Mouse (Mus musculus) hindbrain, postnatal 0 days (tissue): Measurements from ENCODE around the gene Ccr9. TPM values are rescaled to one million over a fixed set of nuclear protein-coding genes. Genes with fewer than 3 reads are reported as not detected.
"Not testable (repeated sequence)": the region's sequence is repeated elsewhere in the genome, so short reads cannot be mapped to it uniquely, and the experiment has no call there.

Experiments
- ATAC-seq: fragments of 200-750 bp; cut with Nextera tagmentation; 2 replicates; pipeline ENCODE4 v1.8.0; 2017; ENCODE audit warnings: mild to moderate bottlenecking, moderate TSS enrichment, moderate library complexity
- DNase-seq: peaks from one replicate; pipeline ENCODE4 v3.0.0-alpha.2; 2015; ENCODE audit warnings: low spot score
- H3K27ac ChIP-seq: fragments of 300-500 bp; sonication (generic); 2 replicates; pipeline ENCODE4 v1.5.1; 2014; ENCODE audit warnings: mild to moderate bottlenecking
- H3K27me3 ChIP-seq: fragments of 300-500 bp; sonication (generic); 2 replicates; pipeline ENCODE4 v1.6.1; 2014; ENCODE audit warnings: low read length, mixed read lengths; ENCODE audit not compliant: insufficient read depth
- H3K36me3 ChIP-seq: fragments of 300-500 bp; sonication (generic); 2 replicates; pipeline ENCODE4 v1.6.1; 2014; ENCODE audit warnings: low read length, mixed read lengths; ENCODE audit not compliant: insufficient read depth
- H3K4me1 ChIP-seq: fragments of 300-500 bp; sonication (generic); 2 replicates; pipeline ENCODE4 v1.6.1; 2014; ENCODE audit warnings: antibody characterized with exemption, low read length, mixed read lengths; ENCODE audit not compliant: insufficient read depth
- H3K4me2 ChIP-seq: fragments of 300-500 bp; sonication (generic); 2 replicates; pipeline ENCODE4 v1.6.1; 2014; ENCODE audit warnings: low read depth, mild to moderate bottlenecking, low read length, moderate library complexity, mixed read lengths
- H3K4me3 ChIP-seq: fragments of 300-500 bp; sonication (generic); 2 replicates; pipeline ENCODE4 v1.5.1; 2014; ENCODE audit warnings: low read length
- H3K9ac ChIP-seq: fragments of 300-500 bp; sonication (generic); replicated peaks from 2 replicates; pipeline ENCODE4 v1.6.1; 2014; ENCODE audit warnings: mild to moderate bottlenecking, low read length, moderate library complexity, mixed read lengths
- H3K9me3 ChIP-seq: fragments of 300-500 bp; sonication (generic); 2 replicates; pipeline ENCODE4 v1.6.1; 2016; ENCODE audit warnings: low read length, mixed read lengths
- CTCF ChIP-seq: IDR thresholded peaks from 2 replicates; pipeline ENCODE4 v1.5.1; 2016; ENCODE audit warnings: antibody characterized with exemption, control low read depth, low read depth
- WGBS: fragments of 180-500 bp; shearing (Covaris S2); extraction: QIAGEN DNeasy Blood & Tissue Kit; methylation state at CpG from one replicate; pipeline ENCODE4 v1.1.7; 2014; 5-methylcytosine and 5-hydroxymethylcytosine counted together
- polyA plus RNA-seq: library from polyadenylated mRNA; unstranded; fragments of >200 nt; fragmentation: Nextera tagmentation; extraction: Ambion mirVana; gene quantifications from 2 replicates; pipeline ENCODE4 v1.2.1, GENCODE M21; 2015
- total RNA-seq: library from RNA; depleted of rRNA; stranded (reverse); fragments of >200 nt; gene quantifications from 2 replicates; pipeline ENCODE4 v1.2.3, GENCODE M21; 2014

The Ccr9 gene
- total and polyA plus RNA-seq, 2 experiments from 2014 or later: 0.10 to 0.55 TPM

- DNase-seq (no peak), ATAC-seq (no peak)
- no peaks in the 10 kb centered on the region for H3K27me3 ChIP-seq
- no peak overlapping the region for H3K4me2 ChIP-seq
- no peaks in the 10 kb centered on the region for H3K9me3 ChIP-seq
- no peaks in the 10 kb centered on the region for H3K4me1 ChIP-seq
- no peak overlapping the region for H3K4me3 ChIP-seq
- H3K27ac ChIP-seq: no peak overlapping the region
- 86% methylated on average over 3 of the region's 3 CpGs for WGBS
- no peaks in the 10 kb centered on the region for H3K36me3 ChIP-seq
- H3K9ac ChIP-seq: no peak overlapping the region
- TF ChIP-seq CTCF: no peak
Observed at GRCm38 (mm10) chr9:123760806-123761205, 82.6 kb downstream of the Ccr9 start.

GRCm38 (mm10) chr9:123762886-123763285 lies 84.6 kb downstream of the Ccr9 start:
- DNase-seq: no peak
- H3K27ac ChIP-seq: no peak overlapping the region
- no peaks in the 10 kb centered on the region for H3K36me3 ChIP-seq
- no peak for TF ChIP-seq CTCF
- H3K4me2 ChIP-seq: no peak overlapping the region
- H3K9ac ChIP-seq: no peak overlapping the region
- 91% methylated on average over 4 of the region's 4 CpGs for WGBS
- no peaks in the 10 kb centered on the region for H3K27me3 ChIP-seq
- no peaks in the 10 kb centered on the region for H3K4me1 ChIP-seq
- H3K4me3 ChIP-seq: no peak overlapping the region
- no peaks in the 10 kb centered on the region for H3K9me3 ChIP-seq
- ATAC-seq: no peak

GRCm38 (mm10) chr9:123763771-123764170 lies 85.5 kb downstream of the Ccr9 start:
- no peaks in the 10 kb centered on the region for H3K9me3 ChIP-seq
- ATAC-seq (no peak), DNase-seq (no peak)
- no peak overlapping the region for H3K4me3 ChIP-seq
- TF ChIP-seq CTCF: no peak
- WGBS: 87% methylated on average over 3 of the region's 3 CpGs
- H3K36me3 ChIP-seq: no peaks in the 10 kb centered on the region
- no peak overlapping the region for H3K9ac ChIP-seq
- no peaks in the 10 kb centered on the region for H3K4me1 ChIP-seq
- no peak overlapping the region for H3K27ac ChIP-seq
- H3K27me3 ChIP-seq: no peaks in the 10 kb centered on the region
- H3K4me2 ChIP-seq: no peak overlapping the region

GRCm38 (mm10) chr9:123766996-123767395 lies 88.8 kb downstream of the Ccr9 start:
- TF ChIP-seq CTCF: no peak
- H3K4me1 ChIP-seq: no peaks in the 10 kb centered on the region
- H3K27me3 ChIP-seq: no peaks in the 10 kb centered on the region
- 91% methylated on average over 3 of the region's 3 CpGs for WGBS
- no peak overlapping the region for H3K27ac ChIP-seq
- H3K4me3 ChIP-seq: no peak overlapping the region
- H3K4me2 ChIP-seq: no peak overlapping the region
- no peak overlapping the region for H3K9ac ChIP-seq
- no peaks in the 10 kb centered on the region for H3K9me3 ChIP-seq
- no peak for DNase-seq
- H3K36me3 ChIP-seq: no peaks in the 10 kb centered on the region
- ATAC-seq: no peak

- Histone ChIP-seq H3K27ac (no peak overlapping the region), H3K4me3 (no peak overlapping the region), H3K4me2 (no peak overlapping the region), H3K4me1 (no peaks in the 10 kb centered on the region), H3K9ac (no peak overlapping the region), H3K27me3 (no peaks in the 10 kb centered on the region), H3K36me3 (no peaks in the 10 kb centered on the region), H3K9me3 (no peaks in the 10 kb centered on the region)
- WGBS: 73% methylated on average over 1 of the region's 1 CpGs
- ATAC-seq: no peak
- no peak for TF ChIP-seq CTCF
- DNase-seq: no peak
Observed at GRCm38 (mm10) chr9:123768443-123768842, 90.2 kb downstream of the Ccr9 start.

- Histone ChIP-seq H3K4me2 (no peak overlapping the region), H3K4me1 (no peaks in the 10 kb centered on the region), H3K27ac (no peak overlapping the region), H3K36me3 (no peaks in the 10 kb centered on the region), H3K27me3 (no peaks in the 10 kb centered on the region), H3K9ac (no peak overlapping the region), H3K9me3 (no peaks in the 10 kb centered on the region), H3K4me3 (no peak overlapping the region)
- ATAC-seq: no peak
- 68% methylated on average over 6 of the region's 6 CpGs for WGBS
- no peak for DNase-seq
- TF ChIP-seq CTCF: no peak
Observed at GRCm38 (mm10) chr9:123769532-123769931, 91.3 kb downstream of the Ccr9 start.

- H3K27ac ChIP-seq, ATAC-seq, DNase-seq, H3K36me3 ChIP-seq, H3K4me3 ChIP-seq, H3K9me3 ChIP-seq, H3K27me3 ChIP-seq, H3K4me1 ChIP-seq, H3K4me2 ChIP-seq, H3K9ac ChIP-seq: not testable (repeated sequence)
- 45% methylated on average over 2 of the region's 2 CpGs for WGBS
Observed at GRCm38 (mm10) chr9:123773299-123773698, 95.1 kb downstream of the Ccr9 start.
